Mouse (Mus musculus) stomach, embryonic 15.5 days (tissue): ENCODE measurements around the gene Ddias. TPM values are rescaled to one million over a fixed set of nuclear protein-coding genes. Genes with fewer than 3 reads are reported as not detected.
"Not testable (repeated sequence)": the region's sequence is repeated elsewhere in the genome, so short reads cannot be mapped to it uniquely, and the experiment has no call there.

Experiments
- ATAC-seq: fragments of 200-750 bp; cut with Nextera tagmentation; 2 replicates; pipeline ENCODE4 v1.8.0; 2017; ENCODE audit warnings: low read depth, moderate number of reproducible peaks, moderate TSS enrichment; ENCODE audit not compliant: insufficient read depth, low FRiP score
- H3K27ac ChIP-seq: fragments of 300-500 bp; sonication (generic); 2 replicates; pipeline ENCODE4 v1.5.1; 2015; ENCODE audit warnings: mild to moderate bottlenecking, inconsistent platforms
- H3K27me3 ChIP-seq: fragments of 300-500 bp; sonication (generic); replicated peaks from 2 replicates; pipeline ENCODE4 v1.6.1; 2015; ENCODE audit warnings: inconsistent platforms
- H3K36me3 ChIP-seq: fragments of 300-500 bp; sonication (generic); 2 replicates; pipeline ENCODE4 v1.6.1; 2015; ENCODE audit warnings: inconsistent platforms
- H3K4me1 ChIP-seq: fragments of 300-500 bp; sonication (generic); 2 replicates; pipeline ENCODE4 v1.6.1; 2015; ENCODE audit warnings: inconsistent platforms
- H3K4me2 ChIP-seq: fragments of 300-500 bp; sonication (generic); 2 replicates; pipeline ENCODE4 v1.6.1; 2015; ENCODE audit warnings: mild to moderate bottlenecking, inconsistent platforms
- H3K4me3 ChIP-seq: fragments of 300-500 bp; sonication (generic); replicated peaks from 2 replicates; pipeline ENCODE4 v1.5.1; 2015; ENCODE audit warnings: inconsistent platforms
- H3K9ac ChIP-seq: fragments of 300-500 bp; sonication (generic); 2 replicates; pipeline ENCODE4 v1.6.1; 2015; ENCODE audit warnings: inconsistent platforms
- H3K9me3 ChIP-seq: fragments of 300-500 bp; sonication (generic); 2 replicates; pipeline ENCODE4 v1.6.1; 2016; ENCODE audit warnings: inconsistent platforms
- WGBS: fragments of 180-500 bp; shearing (Covaris S2); methylation state at CpG from one replicate; pipeline ENCODE4 v1.1.7; 2015; 5-methylcytosine and 5-hydroxymethylcytosine counted together
- polyA plus RNA-seq: library from polyadenylated mRNA; unstranded; fragments of >200 nt; fragmentation: Nextera tagmentation; extraction: Ambion mirVana; gene quantifications from 2 replicates; pipeline ENCODE4 v1.2.1, GENCODE M21; 2015

Ddias gene
- 11.0 and 11.4 TPM in 2 replicates for polyA plus RNA-seq

GRCm38 (mm10) chr7:92874116-92874675 lies at the start of gene Ddias, which contains the start of gene Prcp:
TSS of gene Ddias (minus strand) at chr7:92874247.
TSS of gene Prcp (plus strand) at chr7:92874470.
- H3K9me3 ChIP-seq: no peaks in the 10 kb centered on the region
- H3K4me2 ChIP-seq: peak within 1 kb of the TSS; percentile 77
- peaks cover 12% of the 10 kb centered on the region for H3K4me1 ChIP-seq
- H3K36me3 ChIP-seq: no peaks in the 10 kb centered on the region
- peak within 1 kb of the TSS; percentile 99 for H3K27ac ChIP-seq
- H3K4me3 ChIP-seq: peak within 1 kb of the TSS; percentile 71
- under 1% methylated on average over 53 of the region's 53 CpGs for WGBS
- H3K9ac ChIP-seq: peak within 1 kb of the TSS; percentile 51
- H3K27me3 ChIP-seq: no peaks in the 10 kb centered on the region
- peak; percentile 80 for ATAC-seq

GRCm38 (mm10) chr7:92920857-92921172 lies 46.8 kb upstream of the Ddias start:
- ATAC-seq: no peak
- Histone ChIP-seq H3K4me1 (no peaks in the 10 kb centered on the region), H3K27ac (no peak overlapping the region), H3K4me2 (no peak overlapping the region), H3K36me3 (no peaks in the 10 kb centered on the region), H3K4me3 (no peak overlapping the region), H3K27me3 (no peaks in the 10 kb centered on the region), H3K9ac (no peak overlapping the region), H3K9me3 (no peaks in the 10 kb centered on the region)
- 77% methylated on average over 2 of the region's 2 CpGs for WGBS

DNA sequence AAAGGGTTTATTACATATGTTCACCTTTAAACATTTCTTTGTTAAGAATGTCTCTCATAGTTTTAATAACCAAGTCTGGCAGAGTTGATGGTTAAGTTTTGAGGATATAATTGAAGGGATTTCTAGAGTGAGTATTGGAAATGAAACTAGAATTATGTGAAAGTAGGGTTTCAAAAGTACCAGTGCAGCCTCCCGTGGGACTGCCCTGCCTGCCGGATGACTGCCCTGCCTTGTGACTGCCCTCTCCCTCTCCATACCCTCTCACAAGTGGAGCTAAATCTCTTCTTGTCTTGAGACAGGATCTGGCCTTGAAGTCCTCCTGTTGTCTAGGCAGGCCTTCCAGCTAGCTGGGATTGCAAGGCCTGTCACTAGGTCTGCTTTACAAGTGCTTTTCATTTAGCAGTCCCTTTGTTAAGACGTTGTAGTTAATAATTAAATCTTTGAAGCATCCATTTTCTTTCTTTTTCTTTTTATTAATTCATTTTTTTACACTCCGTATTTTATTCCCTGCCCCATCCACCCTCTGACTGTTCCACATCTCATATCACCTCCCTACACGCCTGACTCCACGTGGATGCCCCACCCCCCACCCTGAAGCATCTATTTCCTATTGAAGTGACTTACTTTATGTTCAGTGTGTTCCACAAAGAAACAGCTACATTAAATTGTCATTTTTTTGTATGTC lies 46.3 kb upstream of the Ddias start:
- no peaks in the 10 kb centered on the region for H3K27me3 ChIP-seq
- no peak overlapping the region for H3K27ac ChIP-seq
- no peak for ATAC-seq
- H3K4me2 ChIP-seq: no peak overlapping the region
- H3K9me3 ChIP-seq: no peaks in the 10 kb centered on the region
- 84% methylated on average over 6 of the region's 6 CpGs for WGBS
- H3K4me3 ChIP-seq: no peak overlapping the region
- no peaks in the 10 kb centered on the region for H3K4me1 ChIP-seq
- no peak overlapping the region for H3K9ac ChIP-seq
- H3K36me3 ChIP-seq: no peaks in the 10 kb centered on the region

- 48% methylated on average over 7 of the region's 7 CpGs for WGBS
- not testable (repeated sequence) for H3K4me3 ChIP-seq, H3K27me3 ChIP-seq, H3K9ac ChIP-seq, H3K9me3 ChIP-seq, H3K4me2 ChIP-seq, H3K4me1 ChIP-seq, ATAC-seq, H3K36me3 ChIP-seq, H3K27ac ChIP-seq
These were observed 30.2 kb upstream of the Ddias start for GRCm38 (mm10) chr7:92904285-92904684.

DNA sequence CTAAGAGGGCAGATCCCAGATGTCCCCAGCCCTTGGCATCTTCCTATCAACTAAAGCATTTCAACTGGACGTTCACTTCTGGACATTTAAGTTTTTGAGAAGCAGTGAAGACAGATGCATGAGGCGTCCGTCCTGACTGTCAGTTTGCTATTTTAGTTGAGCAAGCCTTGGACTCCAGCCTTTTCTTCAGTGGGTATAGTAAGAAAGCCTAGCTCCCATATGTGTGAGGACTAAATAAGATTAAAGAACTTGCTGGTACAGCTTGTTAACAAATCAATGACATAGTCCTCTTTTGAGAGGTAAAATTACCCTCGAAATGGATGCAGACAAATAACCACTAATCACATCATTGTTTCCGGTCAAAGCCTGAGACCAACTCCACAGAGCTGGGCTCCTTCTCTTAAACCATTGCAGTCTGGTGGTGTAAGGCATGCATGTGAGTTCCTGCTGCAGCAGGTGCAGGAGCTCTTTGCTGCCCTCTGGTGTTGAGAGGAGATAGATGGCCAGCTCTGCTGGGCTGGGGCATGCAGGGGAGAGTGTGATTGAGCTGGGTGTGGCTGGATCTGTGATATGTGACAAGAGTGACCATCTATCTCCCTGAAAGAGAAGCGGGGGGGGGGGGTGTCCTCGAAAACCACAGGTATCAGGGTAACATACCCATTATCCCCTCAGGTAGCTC lies 29.5 kb upstream of the Ddias start:
- Histone ChIP-seq H3K27ac (no peak overlapping the region), H3K27me3 (no peaks in the 10 kb centered on the region), H3K4me1 (no peaks in the 10 kb centered on the region), H3K36me3 (no peaks in the 10 kb centered on the region), H3K9me3 (no peaks in the 10 kb centered on the region), H3K4me2 (no peak overlapping the region), H3K9ac (no peak overlapping the region), H3K4me3 (no peak overlapping the region)
- WGBS: 46% methylated on average over 7 of the region's 7 CpGs
- peak; percentile 83 for ATAC-seq

DNA sequence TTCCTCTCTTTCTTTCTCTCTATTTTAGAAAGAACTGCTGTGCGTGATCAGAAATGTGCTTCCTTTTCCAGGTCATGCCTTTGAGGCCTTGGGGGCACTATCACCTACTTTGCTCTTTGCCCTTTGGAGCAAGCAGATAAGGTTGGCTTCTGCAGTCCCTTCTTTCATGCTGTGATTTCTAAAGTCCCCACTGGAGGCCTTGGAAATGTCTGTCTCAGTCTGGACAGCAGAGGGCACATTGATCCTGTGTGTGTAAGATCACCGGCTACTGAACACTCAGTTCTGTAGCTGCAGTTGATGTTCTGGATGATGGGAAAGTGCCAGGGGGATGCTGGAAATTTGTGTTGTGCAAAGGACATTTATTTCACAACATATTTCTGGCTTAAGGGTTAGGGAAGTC lies 23.0 kb upstream of the Ddias start:
- no peak for ATAC-seq
- Histone ChIP-seq H3K9ac (no peak overlapping the region), H3K4me2 (no peak overlapping the region), H3K9me3 (no peaks in the 10 kb centered on the region), H3K27me3 (no peaks in the 10 kb centered on the region), H3K4me3 (no peak overlapping the region), H3K4me1 (no peaks in the 10 kb centered on the region), H3K27ac (no peak overlapping the region), H3K36me3 (no peaks in the 10 kb centered on the region)
- WGBS: 45% methylated on average over 2 of the region's 2 CpGs

DNA sequence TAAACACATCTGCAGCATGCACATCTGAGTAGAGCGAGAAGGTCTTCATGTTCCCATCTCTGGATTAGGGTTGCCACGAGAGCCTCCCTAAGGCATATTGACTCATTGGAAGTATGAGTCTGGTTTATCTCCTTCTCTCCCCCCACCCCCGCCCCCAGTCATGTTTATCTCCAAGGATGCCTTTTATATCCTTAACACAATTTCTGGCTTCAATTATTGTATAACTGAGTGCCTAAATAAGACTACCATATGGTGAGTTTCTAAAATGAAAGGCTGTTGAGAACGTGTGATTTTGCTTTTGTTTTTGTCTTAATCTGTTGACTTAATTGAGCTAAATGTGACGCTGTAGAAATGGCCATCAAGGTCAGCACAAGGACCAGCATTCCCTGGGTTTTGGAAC lies 22.0 kb upstream of the Ddias start:
- no peak overlapping the region for H3K4me3 ChIP-seq
- 60% methylated on average over 5 of the region's 5 CpGs for WGBS

DNA sequence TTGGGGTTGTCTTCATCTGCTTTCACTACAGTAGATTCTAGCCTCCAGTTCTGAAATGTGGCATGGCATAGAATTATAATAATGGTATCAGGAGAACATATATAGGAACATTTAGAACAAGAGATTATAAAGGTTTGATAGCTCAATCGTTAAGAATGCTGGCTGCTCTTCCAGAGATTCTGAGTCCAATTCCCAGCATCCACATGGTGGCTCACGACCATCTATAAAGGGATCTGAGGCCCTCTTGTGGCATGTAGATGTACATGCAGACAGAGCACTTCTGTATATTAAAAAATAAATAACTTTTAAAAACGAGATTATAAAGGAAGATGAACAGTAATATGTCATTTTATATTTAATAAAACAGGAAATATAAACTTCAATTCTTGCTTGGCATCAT lies 19.4 kb upstream of the Ddias start:
- Histone ChIP-seq H3K9ac (no peak overlapping the region), H3K27me3 (no peaks in the 10 kb centered on the region), H3K9me3 (no peaks in the 10 kb centered on the region), H3K36me3 (no peaks in the 10 kb centered on the region), H3K4me2 (no peak overlapping the region), H3K4me3 (no peak overlapping the region), H3K4me1 (no peaks in the 10 kb centered on the region), H3K27ac (no peak overlapping the region)
- ATAC-seq: no peak
- WGBS: 48% methylated on average over 3 of the region's 3 CpGs

More for the DNA sequence above, 22.0 kb upstream of the Ddias start:
- Histone ChIP-seq H3K4me2 (no peak overlapping the region), H3K9me3 (no peaks in the 10 kb centered on the region), H3K27ac (no peak overlapping the region), H3K27me3 (no peaks in the 10 kb centered on the region), H3K9ac (no peak overlapping the region), H3K4me1 (no peaks in the 10 kb centered on the region), H3K36me3 (no peaks in the 10 kb centered on the region)
- no peak for ATAC-seq

- H3K36me3 ChIP-seq: no peaks in the 10 kb centered on the region
- H3K27ac ChIP-seq: no peak overlapping the region
- H3K4me3 ChIP-seq: no peak overlapping the region
- no peak overlapping the region for H3K4me2 ChIP-seq
- no peaks in the 10 kb centered on the region for H3K4me1 ChIP-seq
- no peaks in the 10 kb centered on the region for H3K27me3 ChIP-seq
- ATAC-seq: no peak
- WGBS: 23% methylated on average over 4 of the region's 4 CpGs
- no peak overlapping the region for H3K9ac ChIP-seq
- no peaks in the 10 kb centered on the region for H3K9me3 ChIP-seq
These were observed 16.7 kb upstream of the Ddias start for GRCm38 (mm10) chr7:92890618-92891230.

DNA sequence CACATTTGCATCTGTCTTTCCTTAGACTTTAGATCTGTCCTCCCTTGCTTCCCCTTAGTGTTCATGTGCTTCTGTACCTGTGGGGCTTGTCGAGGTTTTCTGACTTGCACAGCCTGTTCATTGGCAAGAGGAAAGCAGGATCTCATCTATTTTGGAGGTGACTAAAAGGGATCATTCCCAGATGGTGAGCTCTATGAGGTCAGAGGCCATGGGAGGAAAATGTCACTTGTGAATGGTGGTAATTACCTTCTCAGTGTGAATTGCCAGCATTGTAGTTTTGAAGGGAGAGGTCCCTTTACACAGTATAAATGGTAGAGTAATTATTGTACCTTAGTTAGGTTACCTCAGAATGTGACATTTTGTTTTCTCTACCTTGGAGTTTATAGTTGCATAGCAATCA lies 16.2 kb upstream of the Ddias start:
- Histone ChIP-seq H3K27ac (no peak overlapping the region), H3K9ac (no peak overlapping the region)

DNA sequence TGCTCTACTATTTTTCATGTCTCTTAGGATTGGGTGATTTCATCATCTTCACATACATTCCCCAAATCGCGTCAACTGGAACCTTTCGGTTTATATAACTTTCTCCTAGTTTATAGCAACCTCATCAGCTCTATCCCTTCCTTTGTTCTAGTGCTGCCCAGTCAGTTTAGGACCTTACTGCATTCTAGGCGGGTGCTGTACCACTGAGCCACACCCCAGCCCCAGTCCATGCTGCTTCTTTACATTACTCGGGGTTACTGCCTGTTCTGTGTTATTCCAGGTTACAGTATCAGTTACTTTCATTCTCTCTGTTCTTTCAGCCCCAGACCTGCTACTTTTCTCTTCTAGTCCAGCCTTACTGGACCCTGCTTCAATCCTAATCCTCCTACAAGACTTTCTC lies 13.2 kb upstream of the Ddias start:
- H3K9ac ChIP-seq: no peak overlapping the region
- H3K36me3 ChIP-seq: no peaks in the 10 kb centered on the region
- H3K4me1 ChIP-seq: no peaks in the 10 kb centered on the region
- H3K4me2 ChIP-seq: no peak overlapping the region
- H3K9me3 ChIP-seq: no peaks in the 10 kb centered on the region
- H3K4me3 ChIP-seq: no peak overlapping the region
- no peak overlapping the region for H3K27ac ChIP-seq
- 82% methylated on average over 5 of the region's 5 CpGs for WGBS
- H3K27me3 ChIP-seq: no peaks in the 10 kb centered on the region
- no peak for ATAC-seq

More for the DNA sequence above, 16.2 kb upstream of the Ddias start:
- no peak for ATAC-seq
- no peaks in the 10 kb centered on the region for H3K36me3 ChIP-seq
- H3K4me3 ChIP-seq: no peak overlapping the region
- H3K4me2 ChIP-seq: no peak overlapping the region
- no peaks in the 10 kb centered on the region for H3K27me3 ChIP-seq
- H3K4me1 ChIP-seq: no peaks in the 10 kb centered on the region
- 45% methylated on average over 1 of the region's 1 CpGs for WGBS
- no peaks in the 10 kb centered on the region for H3K9me3 ChIP-seq

DNA sequence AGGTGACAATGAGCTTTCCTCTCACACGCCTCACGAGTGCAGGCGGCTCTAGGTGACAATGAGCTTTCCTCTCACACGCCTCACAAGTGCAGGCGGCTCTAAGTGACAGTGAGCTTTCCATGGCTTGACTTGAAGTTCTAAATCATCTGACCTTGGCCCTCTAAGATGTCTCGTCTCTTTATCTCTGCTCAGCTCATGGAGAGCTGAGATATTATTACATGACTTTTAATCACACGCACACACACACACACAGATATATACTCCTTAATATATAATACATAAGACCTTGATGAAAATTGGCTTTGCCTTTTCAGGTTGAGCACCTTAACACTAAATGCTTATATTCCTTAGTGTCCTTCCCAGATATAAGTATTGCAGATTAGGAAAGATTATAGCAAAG lies 12.8 kb upstream of the Ddias start:
- Histone ChIP-seq H3K9me3 (no peaks in the 10 kb centered on the region), H3K36me3 (no peaks in the 10 kb centered on the region), H3K27ac (no peak overlapping the region), H3K27me3 (no peaks in the 10 kb centered on the region), H3K4me1 (no peaks in the 10 kb centered on the region), H3K4me3 (no peak overlapping the region), H3K9ac (no peak overlapping the region), H3K4me2 (no peak overlapping the region)
- WGBS: 79% methylated on average over 7 of the region's 7 CpGs
- ATAC-seq: no peak
